Mouse (Mus musculus): Measurements from ENCODE around the gene St6gal1.

Gene St6gal1

DNA sequence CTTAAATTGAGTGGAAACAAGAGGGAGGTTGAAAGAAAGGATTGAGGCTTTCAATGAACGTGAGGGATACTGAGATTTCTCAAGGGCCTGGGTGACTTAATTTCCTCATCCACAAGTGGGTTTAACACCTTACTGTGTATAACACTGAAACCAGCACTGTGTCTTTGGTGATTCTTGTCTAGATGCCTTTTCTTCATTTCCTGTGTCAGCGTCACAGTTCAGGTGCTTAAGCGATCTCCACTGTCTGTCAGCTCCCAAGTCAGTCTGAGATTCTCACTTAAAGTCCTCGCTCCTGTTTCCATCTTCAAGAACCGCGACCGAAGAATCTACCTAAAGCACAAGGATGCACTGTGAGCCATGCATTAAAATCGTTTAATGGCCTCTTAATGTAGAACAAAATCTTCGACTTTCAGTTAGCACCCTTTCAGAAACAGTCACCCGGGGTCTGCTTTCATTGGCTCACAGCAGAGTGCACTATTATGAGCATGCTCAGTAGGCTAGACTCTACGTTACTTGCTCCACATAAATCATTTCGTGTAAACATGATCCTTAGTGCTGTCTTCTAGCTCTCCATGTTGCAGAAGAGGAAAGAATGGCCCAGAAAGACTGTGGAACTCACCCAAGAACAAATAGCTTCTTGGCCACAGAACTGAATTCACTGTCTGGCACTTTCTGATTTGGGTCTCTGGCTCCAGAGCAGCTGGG, 1.2 kb upstream of the St6gal1 start:
- ATAC-seq (ENCODE audit: insufficient number of reproducible peaks, low FRiP score, low TSS enrichment), result no peak

DNA sequence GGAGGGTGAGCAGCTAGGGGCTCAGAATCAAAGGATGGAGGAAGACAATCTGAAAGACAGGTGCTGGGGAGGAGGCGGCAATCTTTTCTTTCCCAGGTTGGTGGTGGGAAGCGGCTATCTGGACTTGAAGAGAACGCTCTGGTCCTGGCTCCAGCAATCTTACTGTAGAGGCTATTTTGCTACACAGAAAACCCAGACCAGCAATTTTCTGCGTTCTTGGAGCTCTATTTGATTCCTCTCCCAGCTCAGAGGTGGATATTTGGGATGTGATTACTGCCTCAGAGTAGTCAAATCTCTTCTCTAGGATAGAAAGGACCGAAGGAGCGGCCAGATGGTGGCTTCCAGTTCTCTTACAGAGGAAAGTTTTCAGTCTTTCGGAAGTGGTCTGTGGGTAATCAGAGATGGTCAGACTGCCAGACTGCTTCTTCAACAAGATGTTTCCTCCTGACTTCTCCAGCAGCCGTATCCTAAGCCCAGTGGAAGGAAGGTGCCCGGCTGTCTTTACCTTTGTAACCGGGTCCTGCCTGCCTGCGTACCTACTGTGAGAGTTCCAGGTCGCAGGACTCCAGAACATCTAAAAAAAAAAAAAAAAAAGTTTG, 570 bp upstream of the St6gal1 start:
- ATAC-seq (ENCODE audit: insufficient number of reproducible peaks, low FRiP score, low TSS enrichment), result no peak

DNA sequence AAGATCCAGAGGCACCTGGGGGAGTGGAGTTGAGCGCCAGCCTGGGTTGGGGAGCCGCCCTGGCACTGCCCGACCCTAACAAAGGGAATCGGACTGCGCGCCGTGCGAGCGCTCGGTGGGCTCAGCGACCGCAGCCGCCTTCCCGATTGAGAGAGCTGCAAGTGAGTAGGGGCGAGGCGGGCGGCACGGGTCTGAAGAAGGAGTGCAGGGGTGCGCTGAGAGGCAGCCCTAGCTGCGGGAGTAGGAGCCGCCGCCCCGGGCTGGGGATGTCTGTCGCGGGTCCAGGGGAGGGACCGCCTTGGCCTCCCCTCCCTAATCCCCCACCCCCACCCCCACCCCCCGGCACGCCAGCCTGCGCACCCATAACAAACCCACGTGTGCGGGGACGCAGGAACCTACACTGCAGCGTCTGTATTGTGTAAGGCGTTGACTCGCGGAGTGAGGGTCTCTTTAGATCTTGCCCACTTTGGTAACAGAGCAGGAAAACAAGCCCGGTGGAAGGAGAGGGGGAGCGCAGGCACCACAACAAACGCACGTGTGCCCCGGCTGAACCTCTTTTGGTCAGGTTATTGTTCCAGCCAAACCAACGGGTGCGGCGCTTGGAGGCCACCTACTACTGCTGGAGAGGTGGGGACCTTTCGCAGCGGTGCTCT, 655 bp downstream of the St6gal1 start:
- ATAC-seq (ENCODE audit: insufficient number of reproducible peaks, low FRiP score, low TSS enrichment), result no peak

DNA sequence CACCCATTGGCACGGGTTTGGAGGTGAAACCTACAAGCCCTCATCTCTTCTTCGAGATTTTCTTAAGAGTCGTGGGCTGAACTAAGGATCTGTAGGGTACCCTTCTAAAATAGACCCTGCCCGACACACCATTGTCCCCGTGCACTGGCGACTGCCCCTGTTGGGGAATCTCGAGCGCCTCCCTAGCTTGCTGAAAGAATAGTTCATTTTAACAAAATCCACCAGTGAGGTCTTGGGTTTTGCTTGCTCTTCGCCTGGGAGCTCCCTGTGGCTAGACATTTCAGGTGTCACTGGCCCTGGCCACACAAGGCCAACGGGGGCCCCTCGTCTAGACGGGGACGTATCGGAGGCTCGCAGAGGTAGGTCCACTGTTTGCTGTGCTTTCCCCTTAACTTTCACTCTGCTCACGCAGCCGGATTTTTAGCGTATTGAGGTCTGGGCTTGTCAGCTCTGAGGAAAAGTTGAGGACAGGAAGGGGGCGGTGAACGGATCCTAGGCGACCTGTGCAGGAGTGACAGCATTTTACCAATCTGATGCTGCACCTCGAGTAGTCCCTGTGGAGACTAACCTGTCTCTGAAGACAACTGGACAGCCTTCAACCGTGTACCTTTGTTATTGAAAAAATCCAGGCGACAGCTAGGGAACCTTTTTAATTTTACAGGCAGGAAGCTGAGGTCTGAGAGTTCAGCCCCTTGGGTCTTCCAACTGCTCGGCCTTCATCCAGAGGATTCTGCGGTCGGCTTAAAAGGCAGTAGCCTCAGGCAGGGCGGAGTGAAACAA, 1.5 kb downstream of the St6gal1 start:
- peak; percentile 27; the same call in 1 of the 2 replicates for ATAC-seq (ENCODE audit: insufficient number of reproducible peaks, low FRiP score, low TSS enrichment)

DNA sequence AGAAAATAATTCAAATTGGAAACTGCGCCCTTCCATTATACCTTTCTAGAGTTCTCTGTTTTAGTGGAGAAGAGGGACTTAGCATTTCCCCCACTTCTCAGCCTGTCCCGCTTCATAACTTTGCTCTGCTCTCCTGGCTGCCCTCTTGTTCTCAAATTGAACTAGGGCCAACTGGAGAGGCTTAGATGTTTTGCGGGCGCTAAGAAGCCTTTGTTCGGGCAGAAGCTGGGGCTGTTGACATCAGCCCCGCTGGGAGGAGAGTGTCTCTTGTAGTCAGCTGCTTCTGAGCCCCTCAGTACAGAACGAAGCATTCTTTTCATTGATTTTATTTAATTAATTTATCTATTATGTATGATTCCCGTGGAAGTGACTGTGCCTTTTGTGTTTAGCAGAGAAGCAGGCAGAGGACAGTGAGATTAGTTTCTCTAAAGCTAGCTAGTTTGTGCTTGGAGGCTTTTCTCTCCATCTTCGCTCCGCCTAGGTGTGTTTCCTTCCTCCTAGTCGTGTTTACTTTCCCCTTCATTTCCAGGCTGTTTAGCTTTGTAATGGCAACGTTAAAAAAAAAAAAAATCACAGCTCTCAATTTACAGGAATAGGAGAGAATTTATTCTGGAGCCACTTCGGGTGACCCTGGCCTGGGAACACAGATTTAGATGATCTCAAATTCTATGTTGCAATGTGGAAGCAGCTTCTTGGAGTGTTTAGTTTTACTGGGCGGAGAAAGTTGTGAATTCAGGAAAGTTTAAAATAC, 2.2 kb downstream of the St6gal1 start:
- ATAC-seq (ENCODE audit: insufficient number of reproducible peaks, low FRiP score, low TSS enrichment), result no peak

DNA sequence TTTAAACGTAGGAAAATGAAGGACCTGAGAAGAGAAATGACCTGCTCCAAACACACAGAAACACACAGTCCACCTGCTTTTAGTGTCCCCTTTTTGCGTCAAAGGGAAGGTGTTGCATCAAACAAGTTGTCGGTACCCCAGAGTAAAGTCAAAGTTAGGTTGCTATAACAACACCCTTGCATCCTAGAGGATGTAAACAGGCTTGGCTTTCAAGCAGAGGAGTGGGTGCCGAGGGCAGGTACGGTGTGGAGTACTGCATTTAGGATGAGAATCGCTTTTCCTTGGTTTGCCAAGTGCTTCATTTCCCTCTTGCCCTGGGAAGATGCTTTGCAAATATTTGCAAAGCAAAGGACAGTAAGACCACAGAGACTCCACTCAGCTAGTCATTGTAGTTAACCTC, 3.3 kb downstream of the St6gal1 start:
- no peak for ATAC-seq (ENCODE audit: insufficient number of reproducible peaks, low FRiP score, low TSS enrichment)

DNA sequence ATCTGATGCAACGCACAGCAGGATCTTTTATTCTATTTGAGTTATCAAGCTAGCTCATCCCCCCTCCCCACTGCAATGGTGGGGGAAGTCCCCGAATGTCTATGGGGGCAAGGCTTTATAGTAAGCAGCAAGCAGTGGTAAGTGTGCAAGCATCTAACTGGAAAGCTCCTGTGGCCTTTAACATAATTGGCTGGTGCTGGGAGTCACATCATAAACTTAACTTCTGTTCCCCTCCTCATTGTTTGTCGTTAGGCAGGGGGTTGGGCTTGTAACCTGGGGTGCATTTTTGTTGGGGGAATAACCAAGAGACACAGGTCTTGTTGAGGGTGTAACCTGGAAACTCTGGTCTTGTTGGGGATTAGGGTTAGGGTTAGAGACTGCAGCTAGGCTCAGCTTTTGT, 3.9 kb downstream of the St6gal1 start:
- no peak for ATAC-seq (ENCODE audit: insufficient number of reproducible peaks, low FRiP score, low TSS enrichment)

DNA sequence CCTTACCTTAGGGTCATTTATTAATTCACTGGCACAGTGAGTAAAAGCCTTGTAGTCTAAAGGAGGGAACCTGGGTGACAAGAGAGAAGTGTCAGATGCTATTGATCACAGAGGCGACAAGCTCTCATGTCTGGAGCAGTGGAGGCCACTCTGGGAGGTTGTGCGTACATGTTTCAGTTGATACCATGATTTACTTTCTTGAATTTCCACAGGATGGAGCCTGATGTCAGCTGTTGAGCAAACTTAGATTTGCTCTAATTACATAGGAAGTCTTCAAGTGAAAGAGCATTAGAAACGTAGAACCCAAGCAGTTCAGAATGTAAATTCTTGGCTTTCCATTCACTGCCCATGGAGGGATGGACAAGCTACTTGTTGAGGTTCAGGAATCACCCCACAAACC, 5.4 kb downstream of the St6gal1 start:
- ATAC-seq (ENCODE audit: insufficient number of reproducible peaks, low FRiP score, low TSS enrichment), result no peak

DNA sequence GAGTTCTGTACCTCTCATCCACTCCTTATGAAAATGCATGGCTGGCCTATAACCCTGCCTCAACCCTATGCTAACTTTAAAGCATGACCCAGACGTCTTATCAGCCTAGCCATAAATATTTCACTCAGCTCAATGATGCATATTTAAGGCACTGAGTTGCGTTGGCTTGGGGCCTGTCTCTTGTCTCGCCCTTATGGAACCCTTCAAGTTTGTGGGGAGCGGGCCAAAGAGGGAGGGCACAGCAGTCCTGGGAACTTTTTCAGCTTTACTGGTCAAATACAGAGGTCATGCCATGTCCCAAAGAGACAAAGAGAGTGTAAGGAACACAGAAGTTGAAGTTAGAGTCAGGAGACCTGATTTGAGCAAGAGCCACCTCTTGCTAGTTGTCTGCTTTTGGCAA, 6.6 kb downstream of the St6gal1 start:
- no peak for ATAC-seq (ENCODE audit: insufficient number of reproducible peaks, low FRiP score, low TSS enrichment)

DNA sequence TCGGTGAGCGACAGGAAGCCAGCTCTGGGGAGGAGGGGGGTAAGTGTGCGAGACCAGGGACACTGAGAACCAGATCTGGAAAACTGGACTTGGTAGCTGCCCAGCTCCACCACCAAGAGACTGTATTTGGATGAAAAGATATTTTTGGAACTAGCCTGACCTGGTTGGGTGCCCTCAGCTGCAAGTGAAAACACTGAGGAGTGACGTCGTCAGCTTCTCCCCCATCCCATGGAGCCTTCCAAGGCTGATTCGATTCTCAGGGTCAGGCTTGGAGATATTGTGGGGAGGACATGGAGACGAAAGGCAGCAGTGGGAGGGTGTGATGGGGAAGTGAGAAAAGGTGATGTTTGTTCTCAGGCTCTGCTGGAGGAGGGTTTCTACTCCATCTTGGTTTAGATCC, 8.2 kb downstream of the St6gal1 start:
- ATAC-seq (ENCODE audit: insufficient number of reproducible peaks, low FRiP score, low TSS enrichment), result no peak

DNA sequence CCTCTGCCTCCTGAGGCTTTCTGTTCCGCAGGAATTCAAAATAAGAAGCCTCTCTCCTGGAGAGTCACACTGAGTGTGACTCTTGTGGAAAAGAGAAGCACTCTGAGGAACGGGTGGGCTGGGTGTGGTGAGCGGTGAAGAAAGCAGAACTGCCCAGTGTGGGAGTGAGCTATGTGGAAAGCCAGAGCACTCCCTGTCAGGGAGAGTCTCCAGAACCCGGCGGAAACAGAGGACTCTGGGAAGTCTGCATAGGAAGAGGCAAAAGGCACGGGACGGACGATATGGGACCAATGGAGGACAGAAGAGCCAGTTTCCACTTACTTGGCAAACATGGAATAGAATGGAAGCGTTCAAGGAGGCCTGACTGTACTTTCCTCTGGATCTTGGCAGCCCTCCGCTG, 9.0 kb downstream of the St6gal1 start:
- ATAC-seq (ENCODE audit: insufficient number of reproducible peaks, low FRiP score, low TSS enrichment), result no peak

DNA sequence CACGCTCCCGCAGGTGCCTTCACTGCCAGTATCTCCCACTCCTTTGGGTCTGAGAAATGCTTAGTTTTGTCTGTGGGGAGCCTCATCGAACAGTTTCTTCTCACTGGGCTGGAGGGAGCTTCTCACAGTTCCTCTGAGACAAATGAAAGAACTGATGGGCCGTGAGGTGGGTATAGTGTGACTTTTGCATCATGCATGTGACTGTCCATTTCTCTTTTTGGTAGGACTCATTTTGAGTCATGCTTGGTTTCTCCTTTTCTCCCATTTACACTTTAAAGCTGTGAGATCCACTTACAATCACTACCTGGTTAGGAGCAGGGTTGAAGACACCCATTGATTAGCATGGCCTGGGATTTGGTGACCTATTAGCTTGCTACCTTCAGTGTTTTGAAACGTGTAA, 10.0 kb downstream of the St6gal1 start:
- no peak for ATAC-seq (ENCODE audit: insufficient number of reproducible peaks, low FRiP score, low TSS enrichment)

DNA sequence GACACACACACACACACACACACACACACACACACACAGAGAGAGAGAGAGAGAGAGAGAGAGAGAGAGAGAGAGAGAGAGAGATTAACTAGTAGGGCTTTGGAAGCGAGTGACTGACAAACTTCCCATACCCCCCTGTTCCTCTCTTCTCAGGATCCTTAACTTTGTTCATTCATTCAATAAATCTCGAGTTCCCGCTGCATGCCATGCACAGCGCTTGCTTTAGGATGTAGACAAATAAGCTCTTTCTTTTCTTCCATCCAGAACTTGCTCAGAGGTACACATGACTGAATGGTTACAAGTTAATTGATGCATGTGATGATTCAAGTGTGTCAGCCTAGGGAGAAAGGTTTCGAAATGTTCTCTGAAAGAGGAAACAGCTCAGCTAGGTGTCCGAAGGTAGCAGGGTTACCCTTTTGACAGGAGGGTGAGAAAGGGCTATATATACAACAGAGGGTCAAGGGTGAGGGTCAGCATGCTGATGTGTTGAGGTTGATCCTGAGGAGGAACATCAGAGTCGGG, 10.7 kb downstream of the St6gal1 start:
- no peak for ATAC-seq (ENCODE audit: insufficient number of reproducible peaks, low FRiP score, low TSS enrichment)

DNA sequence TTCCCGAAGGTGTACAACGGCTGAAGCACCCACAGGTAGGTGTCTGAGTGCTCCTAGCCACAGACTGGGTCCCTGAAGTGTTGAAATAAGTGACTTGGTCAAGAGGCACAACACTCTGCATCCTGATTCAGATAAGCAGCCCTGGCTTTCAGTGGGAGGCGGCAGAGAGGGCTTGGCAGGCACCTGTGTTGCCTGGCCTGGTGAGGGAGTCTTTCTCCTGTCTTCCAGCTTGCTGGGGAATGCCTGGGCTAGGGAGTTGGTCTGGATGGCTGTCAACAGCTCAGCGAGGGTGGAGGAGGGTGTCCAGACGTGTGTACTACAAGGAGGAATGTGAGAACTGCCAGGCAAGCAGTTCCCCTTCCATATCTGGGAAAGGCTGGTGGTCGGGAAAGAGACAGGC, 15.0 kb downstream of the St6gal1 start:
- ATAC-seq (ENCODE audit: insufficient number of reproducible peaks, low FRiP score, low TSS enrichment), result no peak

DNA sequence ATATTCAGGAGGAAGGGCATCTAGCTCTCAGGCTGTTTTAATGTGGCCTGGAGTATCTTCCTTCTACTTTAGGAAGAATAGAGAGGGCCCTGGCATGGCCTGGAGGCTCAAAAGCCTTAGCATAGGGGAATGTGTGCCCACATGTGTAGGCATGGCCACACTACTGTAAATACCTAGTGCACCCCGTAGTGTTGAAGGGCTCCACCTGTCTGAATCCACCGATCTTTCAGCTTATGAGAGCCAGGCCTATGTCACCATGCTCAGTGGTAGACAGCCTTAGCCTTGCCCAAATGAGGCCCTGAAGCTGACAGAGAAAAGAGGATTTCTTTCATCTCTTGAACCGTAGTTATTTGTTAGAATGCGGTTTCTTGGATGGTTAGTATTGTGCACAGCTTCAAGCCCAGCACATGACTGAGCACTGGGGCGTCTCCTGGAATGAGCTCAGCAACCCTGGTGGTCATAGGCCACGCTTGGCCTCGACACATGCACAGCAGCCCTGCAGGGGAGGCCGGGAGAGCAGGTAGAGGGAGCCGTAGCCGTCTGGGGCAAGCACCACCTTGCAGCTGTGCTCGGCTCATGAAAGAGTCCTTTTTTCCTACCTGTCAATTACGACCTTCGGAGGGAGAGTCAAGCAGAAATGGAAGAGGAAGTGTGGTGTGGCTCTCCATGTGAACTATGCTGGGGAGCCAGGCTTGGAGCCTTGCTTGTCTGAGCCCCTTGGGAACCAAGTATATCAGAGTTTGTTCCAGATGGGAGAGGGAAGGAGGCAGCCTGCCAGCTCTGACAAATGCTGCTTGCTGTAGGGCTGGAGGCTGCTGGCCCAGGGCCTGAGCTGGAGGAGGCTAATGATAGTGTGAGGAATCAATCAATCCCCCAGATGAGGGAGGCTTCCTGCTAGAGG, 15.8 kb downstream of the St6gal1 start:
- ATAC-seq (ENCODE audit: insufficient number of reproducible peaks, low FRiP score, low TSS enrichment), result no peak

DNA sequence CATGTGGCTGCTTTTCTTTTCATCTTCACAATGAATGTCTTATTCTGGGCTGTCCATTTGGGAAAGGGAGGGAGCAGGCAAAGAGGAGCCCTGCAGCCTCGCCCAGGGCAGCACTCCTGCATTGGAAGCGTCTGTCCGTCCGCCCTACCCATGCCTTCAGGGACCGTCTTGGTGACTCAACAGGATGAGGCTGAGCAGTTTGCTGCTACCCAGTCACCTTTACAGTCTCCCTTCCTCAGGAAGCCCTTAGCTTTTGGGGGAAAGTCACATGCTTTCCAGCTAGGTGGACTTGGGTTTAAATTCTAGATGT, 16.4 kb downstream of the St6gal1 start:
- ATAC-seq (ENCODE audit: insufficient number of reproducible peaks, low FRiP score, low TSS enrichment), result no peak

DNA sequence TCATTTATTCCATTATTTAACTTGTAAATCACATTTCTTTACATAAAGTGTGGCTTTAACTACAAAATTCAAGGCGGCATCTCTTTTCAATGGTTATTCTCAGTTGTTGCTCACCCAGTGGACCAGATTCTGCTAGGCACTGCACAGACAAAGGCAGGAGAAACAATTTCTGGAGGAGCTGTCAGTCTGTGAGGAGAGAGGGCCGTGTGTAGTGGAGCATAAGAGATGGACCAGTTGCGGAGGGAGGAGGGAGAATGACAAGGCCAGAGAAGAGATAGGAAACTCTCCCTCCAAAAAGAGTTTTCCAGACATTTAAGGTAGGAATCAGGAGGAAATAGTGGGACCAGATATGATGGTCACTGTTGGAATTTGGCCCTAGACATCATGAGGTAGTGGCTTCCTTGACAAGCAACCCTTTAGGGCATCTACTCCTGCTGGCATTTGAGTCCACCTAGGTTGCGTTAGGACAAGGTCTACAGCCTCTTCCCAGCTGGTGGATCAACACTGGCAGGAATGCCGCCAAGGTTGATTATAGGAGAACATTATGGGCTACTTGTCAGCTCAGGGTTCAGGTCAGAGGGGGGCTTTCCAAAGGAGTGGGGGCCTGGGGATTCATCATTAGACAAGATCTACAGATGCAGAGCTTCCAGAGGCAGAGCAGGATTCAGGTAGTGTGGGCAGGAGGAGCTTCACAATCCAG, 19.3 kb downstream of the St6gal1 start:
- no peak for ATAC-seq (ENCODE audit: insufficient number of reproducible peaks, low FRiP score, low TSS enrichment)

DNA sequence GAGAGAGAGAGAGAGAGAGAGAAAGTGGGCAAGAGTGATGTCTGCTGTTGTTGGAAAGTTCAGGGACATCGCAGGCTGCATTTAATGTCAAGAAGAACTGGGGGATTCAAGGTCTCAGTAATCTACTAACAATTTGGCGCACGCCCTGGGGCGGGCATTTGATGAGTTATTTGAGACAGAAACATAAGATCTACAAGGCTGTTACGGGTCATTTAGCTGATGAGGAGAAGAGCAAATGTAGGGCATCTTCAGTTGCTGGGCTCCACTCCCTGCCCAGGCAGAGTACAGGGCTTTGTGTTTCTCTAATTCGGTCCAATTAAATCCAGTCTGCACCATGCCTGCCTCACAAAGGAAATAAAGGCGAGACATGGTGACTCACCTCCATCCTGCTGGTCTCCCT, 19.9 kb downstream of the St6gal1 start:
- no peak for ATAC-seq (ENCODE audit: insufficient number of reproducible peaks, low FRiP score, low TSS enrichment)

DNA sequence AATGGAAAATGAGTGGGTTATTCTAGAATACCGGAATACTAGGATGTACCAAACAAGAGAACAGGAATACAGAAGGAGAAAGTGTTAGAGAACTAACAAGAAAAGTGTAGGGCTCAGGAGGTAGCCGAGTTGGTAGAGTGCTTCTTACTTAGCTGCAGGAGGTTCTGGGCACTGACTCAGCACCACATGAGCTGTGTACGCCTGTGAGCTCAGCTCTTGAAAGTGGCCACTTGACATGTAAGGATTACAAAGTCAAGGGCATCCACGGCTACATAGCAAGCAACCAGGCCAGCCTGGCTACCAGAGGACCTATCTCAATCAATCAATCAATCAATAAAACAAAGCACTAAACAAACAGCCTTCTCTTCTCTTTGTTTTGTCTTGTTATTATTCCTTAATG, 24.7 kb downstream of the St6gal1 start:
- ATAC-seq (ENCODE audit: insufficient number of reproducible peaks, low FRiP score, low TSS enrichment), result no peak

All from cerebellum, adult (tissue).